Mouse (Mus musculus) C2C12 (cell line): ENCODE data around the gene Spire2. TPM values are rescaled to one million over a fixed set of nuclear protein-coding genes. Genes with fewer than 3 reads are reported as not detected.

ENCODE experiments used
- H3K27me3 ChIP-seq: one replicate; pipeline ENCODE4 v1.6.1; 2011; ENCODE audit not compliant: control insufficient read depth, insufficient read depth, insufficient read length
- H3K36me3 ChIP-seq: one replicate; pipeline ENCODE4 v1.6.1; 2011; ENCODE audit not compliant: control insufficient read depth, insufficient read depth
- H3K4me3 ChIP-seq: one replicate; pipeline ENCODE4 v1.5.1; 2011; ENCODE audit warnings: mild to moderate bottlenecking, control low read depth; ENCODE audit not compliant: poor library complexity, insufficient read depth, severe bottlenecking
- H3K79me2 ChIP-seq: one replicate; pipeline ENCODE4 v1.6.1; 2011; ENCODE audit not compliant: control insufficient read depth, insufficient read depth
- H3K79me3 ChIP-seq: one replicate; pipeline ENCODE4 v1.6.1; 2011; ENCODE audit warnings: low read depth, control low read depth
- H3ac ChIP-seq: one replicate; pipeline ENCODE3; 2011; ENCODE audit warnings: low read depth; ENCODE audit not compliant: control insufficient read depth, insufficient read length
- CEBPB ChIP-seq: IDR thresholded peaks from one replicate; pipeline ENCODE4 v1.6.1; 2011; ENCODE audit warnings: low read depth, mild to moderate bottlenecking, control low read depth, moderate library complexity
- CTCF ChIP-seq: IDR thresholded peaks from one replicate; pipeline ENCODE4 v1.5.1; 2011; ENCODE audit not compliant: control insufficient read depth, insufficient read depth, insufficient read length
- FOSL1 ChIP-seq: IDR thresholded peaks from one replicate; pipeline ENCODE4 v1.8.0; 2011; ENCODE audit warnings: mild to moderate bottlenecking, low read length; ENCODE audit not compliant: poor library complexity, insufficient read depth, severe bottlenecking
- MAX ChIP-seq: IDR thresholded peaks from one replicate; pipeline ENCODE4 v1.6.1; 2011; ENCODE audit warnings: mild to moderate bottlenecking, control low read depth
- MYOD1 ChIP-seq: IDR thresholded peaks from one replicate; pipeline ENCODE4 v1.6.1; 2011; ENCODE audit warnings: low read depth; ENCODE audit not compliant: control insufficient read depth, insufficient read length
- MYOG ChIP-seq: IDR thresholded peaks from one replicate; pipeline ENCODE4 v1.6.1; 2011; ENCODE audit not compliant: control insufficient read depth, insufficient read length; ENCODE audit errors: extremely low read depth
- USF1 ChIP-seq: IDR thresholded peaks from one replicate; pipeline ENCODE4 v1.6.1; 2011; ENCODE audit warnings: low read depth, mild to moderate bottlenecking, control low read depth, moderate library complexity
- polyA plus RNA-seq: library from polyadenylated mRNA; unstranded; fragments of >200 nt; fragmentation: generic; extraction: Trizol; gene quantifications from one replicate; pipeline ENCODE4 v1.2.1, GENCODE M21; 2012; ENCODE audit warnings: missing spikeins

Spire2 gene
- polyA plus RNA-seq, 1 experiment, result 5.1 TPM

DNA sequence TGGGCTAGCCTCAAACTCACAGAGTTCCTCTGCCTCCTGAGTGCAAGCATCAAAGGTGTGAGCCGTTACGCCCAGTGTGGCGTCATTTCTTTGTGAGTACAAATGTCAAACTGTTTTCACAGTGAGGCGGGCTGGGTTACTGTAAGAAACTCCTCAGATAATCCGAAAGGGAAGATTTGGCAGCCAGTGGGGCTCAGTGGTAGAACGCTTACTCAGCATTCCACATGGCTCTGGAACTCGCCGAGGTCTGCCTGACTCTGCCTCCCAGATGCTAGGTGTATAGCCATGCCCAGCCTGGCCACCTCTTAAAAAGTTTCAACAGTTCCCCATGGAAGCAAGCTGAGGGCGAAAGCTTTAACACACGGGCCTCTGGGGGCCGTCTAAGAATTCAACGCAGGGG lies 19.6 kb downstream of the Spire2 start:
- Histone ChIP-seq H3K79me3 (no peaks in the 10 kb centered on the region), H3K36me3 (no peaks in the 10 kb centered on the region), H3K27me3 (no peaks in the 10 kb centered on the region), H3K79me2 (no peaks in the 10 kb centered on the region), H3K4me3 (no peak overlapping the region), H3ac (no peak overlapping the region)
- TF ChIP-seq MYOD1, result no peak
- no peak for TF ChIP-seq FOSL1
- TF ChIP-seq USF1, result no peak
- TF ChIP-seq MYOG, result no peak
- TF ChIP-seq MAX, result no peak
- TF ChIP-seq CEBPB, result no peak

DNA sequence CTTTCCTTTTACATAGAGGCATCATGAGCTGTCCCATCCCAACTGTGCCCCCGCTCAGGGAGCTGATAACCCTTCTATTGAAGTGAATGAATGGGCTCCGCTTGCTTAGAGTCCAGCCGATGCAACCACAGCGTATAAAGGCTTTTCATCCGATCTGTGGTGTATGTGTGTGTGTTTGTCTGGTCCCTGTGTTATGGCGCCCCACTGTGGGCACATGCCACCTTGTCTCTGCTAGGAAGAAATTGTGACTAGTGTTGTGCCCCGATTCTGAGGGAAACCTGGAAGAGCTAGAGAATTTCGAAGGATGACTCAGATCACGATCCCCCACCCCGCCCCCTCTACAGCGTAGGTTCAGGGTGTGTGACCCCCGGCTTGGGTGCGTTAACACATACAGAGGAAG lies 20.3 kb downstream of the Spire2 start:
- H3K79me2 ChIP-seq, result no peaks in the 10 kb centered on the region
- no peaks in the 10 kb centered on the region for H3K36me3 ChIP-seq
- no peak overlapping the region for H3K4me3 ChIP-seq
- no peak overlapping the region for H3ac ChIP-seq
- TF ChIP-seq MYOG (no peak), CTCF (peak; percentile 85), MAX (peak; percentile 18)
- no peaks in the 10 kb centered on the region for H3K27me3 ChIP-seq
- no peaks in the 10 kb centered on the region for H3K79me3 ChIP-seq

DNA sequence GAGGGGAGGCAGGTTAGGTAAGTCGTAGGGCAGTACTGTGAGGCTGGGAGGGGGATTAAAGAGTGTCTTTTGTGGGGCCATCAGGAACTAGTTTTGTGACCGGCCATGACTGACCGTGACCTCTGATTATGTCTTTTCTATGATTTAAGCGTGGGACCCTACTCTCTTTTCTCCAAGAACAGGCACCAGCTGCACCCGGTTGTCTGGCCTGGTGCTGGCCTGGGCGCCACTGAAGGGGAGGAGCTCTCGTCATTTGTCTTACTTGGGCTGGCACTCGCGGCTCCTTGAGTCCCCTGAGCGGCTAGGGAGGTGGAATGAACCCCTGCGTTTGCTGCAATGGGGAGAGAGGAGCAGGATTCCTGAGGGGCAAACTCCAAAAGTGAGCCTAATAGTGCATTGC lies 20.7 kb downstream of the Spire2 start:
- no peak for TF ChIP-seq CEBPB
- H3K79me3 ChIP-seq, result no peaks in the 10 kb centered on the region
- H3ac ChIP-seq, result no peak overlapping the region
- no peak overlapping the region for H3K4me3 ChIP-seq
- H3K36me3 ChIP-seq, result no peaks in the 10 kb centered on the region
- H3K27me3 ChIP-seq, result no peaks in the 10 kb centered on the region
- no peaks in the 10 kb centered on the region for H3K79me2 ChIP-seq

DNA sequence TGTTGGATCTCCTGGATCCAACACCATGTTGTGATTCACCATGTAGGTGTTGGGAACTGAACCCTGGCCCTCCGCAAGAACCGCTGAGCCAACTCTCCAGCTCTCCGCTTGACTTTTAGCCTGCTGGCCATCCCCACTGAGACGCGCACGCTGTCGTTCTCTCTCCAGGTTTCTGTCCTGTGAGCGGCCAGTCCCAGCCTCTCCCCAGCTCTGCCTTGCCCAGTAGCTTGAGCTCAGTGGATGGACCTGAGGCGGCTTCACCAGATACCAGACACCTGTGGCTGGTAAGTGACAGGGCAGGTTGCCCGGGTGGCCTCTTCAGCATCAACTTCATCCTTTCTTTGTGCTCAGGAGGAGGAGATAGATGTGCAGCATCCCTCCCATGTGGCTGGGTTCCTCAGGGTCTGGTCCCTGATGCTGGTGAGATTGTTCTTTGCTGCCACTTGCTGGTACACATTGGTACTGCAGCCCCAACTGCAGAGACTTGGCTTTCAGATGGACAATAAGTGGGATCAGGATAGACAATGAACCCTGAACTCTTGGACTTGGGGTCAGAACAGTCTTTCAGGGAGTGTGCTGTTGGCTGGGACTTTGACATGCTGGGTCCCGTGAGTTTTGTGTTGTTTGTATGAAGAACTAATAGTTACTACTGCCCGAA lies 28.7 kb downstream of the Spire2 start:
- Histone ChIP-seq H3K36me3 (peaks cover 7% of the 10 kb centered on the region), H3K4me3 (no peak overlapping the region)
- TF ChIP-seq CTCF, result peak; percentile 59
- TF ChIP-seq MYOD1, result no peak
- TF ChIP-seq USF1, result no peak

DNA sequence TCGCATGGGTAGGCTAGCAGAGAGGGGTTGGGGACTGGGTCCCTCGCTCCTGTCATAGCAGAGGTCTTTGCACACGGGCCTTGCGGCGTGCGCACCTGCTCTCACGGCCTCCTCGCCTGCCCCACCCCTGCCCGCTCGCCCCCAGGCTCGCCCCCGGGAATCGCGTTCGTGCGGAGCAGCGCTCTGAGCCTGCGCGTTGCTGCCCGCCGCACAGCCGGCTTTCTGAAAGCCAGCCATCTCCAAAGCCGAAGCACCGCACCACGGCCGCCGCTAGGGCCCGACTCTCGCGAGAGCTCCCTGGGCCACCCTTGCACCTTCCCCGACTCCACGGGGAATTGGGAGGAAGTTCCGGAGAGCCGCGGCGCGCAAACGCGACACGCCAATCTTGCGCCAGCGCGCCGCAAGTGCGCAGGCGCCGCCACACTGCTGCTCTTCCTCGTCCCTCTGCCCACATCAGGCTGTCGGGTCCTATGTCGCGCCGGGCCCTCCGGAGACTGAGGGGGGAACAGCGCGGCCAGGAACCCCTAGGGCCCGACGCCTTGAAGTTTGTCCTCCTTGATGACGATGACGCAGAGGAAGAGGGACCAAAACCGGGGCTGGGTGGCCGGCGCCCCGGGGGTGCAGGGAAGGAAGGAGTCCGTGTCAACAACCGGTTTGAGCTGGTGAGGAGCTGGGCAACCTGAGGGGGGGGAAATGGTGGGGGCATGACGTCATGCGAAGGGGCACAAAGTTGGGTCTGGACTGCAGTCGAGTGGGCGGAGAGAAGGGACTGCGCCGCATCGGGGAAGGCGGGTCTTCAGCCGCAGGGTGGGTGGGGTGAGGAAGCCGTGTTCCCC lies 41.1 kb downstream of the Spire2 start, which contains the start of gene Tcf25:
Gene Tcf25 (plus strand): TSS at position 351 of the 836 bp plus-strand sequence.
- peak within 1 kb of the TSS; percentile 87 for H3ac ChIP-seq
- peak within 1 kb of the TSS; percentile 84 for H3K4me3 ChIP-seq
- peaks cover 32% of the 10 kb centered on the region for H3K79me3 ChIP-seq
- peaks cover 45% of the 10 kb centered on the region for H3K79me2 ChIP-seq
- peaks cover 16% of the 10 kb centered on the region for H3K36me3 ChIP-seq
- H3K27me3 ChIP-seq, result no peaks in the 10 kb centered on the region
- TF ChIP-seq MYOD1 (no peak), FOSL1 (no peak), CEBPB (no peak), CTCF (peak; percentile 5)

More for the DNA sequence above, 28.7 kb downstream of the Spire2 start:
- no peaks in the 10 kb centered on the region for H3K79me3 ChIP-seq
- no peak overlapping the region for H3ac ChIP-seq
- no peaks in the 10 kb centered on the region for H3K79me2 ChIP-seq
- no peaks in the 10 kb centered on the region for H3K27me3 ChIP-seq

DNA sequence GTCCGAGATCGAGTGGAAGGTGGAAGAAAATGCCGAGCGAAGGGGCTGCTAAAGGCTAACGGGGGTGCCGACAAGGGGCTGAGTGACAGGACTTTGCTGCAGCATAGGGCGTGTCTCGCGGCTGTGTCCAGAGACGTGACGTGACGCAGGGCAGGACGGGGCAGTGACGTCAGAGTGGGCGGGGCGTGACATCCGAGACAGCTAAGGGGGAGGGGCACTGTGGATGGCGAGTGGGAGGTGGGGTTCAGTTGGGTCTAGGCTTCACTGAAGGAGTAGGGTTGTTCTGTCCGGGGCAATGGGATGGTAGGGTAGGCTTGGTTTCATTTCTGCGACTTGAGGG lies 41.7 kb downstream of the Spire2 start:
- H3K36me3 ChIP-seq, result peaks cover 16% of the 10 kb centered on the region

More for the DNA sequence above, 41.7 kb downstream of the Spire2 start:
- Histone ChIP-seq H3ac (peak overlapping the region; percentile 87), H3K27me3 (no peaks in the 10 kb centered on the region), H3K79me2 (peaks cover 51% of the 10 kb centered on the region), H3K4me3 (peak overlapping the region; percentile 84), H3K79me3 (peaks cover 36% of the 10 kb centered on the region)
- TF ChIP-seq MAX (no peak), FOSL1 (no peak), MYOD1 (no peak)
